Mouse (Mus musculus): ENCODE measurements around the gene Hs6st3.

GRCm38 (mm10) chr14:119107591-119107990 is 30.6 kb upstream of the Hs6st3 start:
- TF ChIP-seq CTCF (IDR thresholded peaks at IDR 0.05; ENCODE audit: low read depth) (no peak), EP300 (IDR thresholded peaks at IDR 0.05; ENCODE audit: low read depth) (no peak)

All from liver, embryonic 14.5 days (tissue).